Mouse (Mus musculus) hindbrain, postnatal 0 days (tissue): ENCODE data around the gene Cnga1. TPM values are rescaled to one million over a fixed set of nuclear protein-coding genes. Genes with fewer than 3 reads are reported as not detected.

Experiments
- ATAC-seq: fragments of 200-750 bp; cut with Nextera tagmentation; 2 replicates; pipeline ENCODE4 v1.8.0; 2017; ENCODE audit warnings: mild to moderate bottlenecking, moderate TSS enrichment, moderate library complexity
- DNase-seq: peaks from one replicate; pipeline ENCODE4 v3.0.0-alpha.2; 2015; ENCODE audit warnings: low spot score
- H3K27ac ChIP-seq: fragments of 300-500 bp; sonication (generic); 2 replicates; pipeline ENCODE4 v1.5.1; 2014; ENCODE audit warnings: mild to moderate bottlenecking
- H3K27me3 ChIP-seq: fragments of 300-500 bp; sonication (generic); 2 replicates; pipeline ENCODE4 v1.6.1; 2014; ENCODE audit warnings: low read length, mixed read lengths; ENCODE audit not compliant: insufficient read depth
- H3K36me3 ChIP-seq: fragments of 300-500 bp; sonication (generic); 2 replicates; pipeline ENCODE4 v1.6.1; 2014; ENCODE audit warnings: low read length, mixed read lengths; ENCODE audit not compliant: insufficient read depth
- H3K4me1 ChIP-seq: fragments of 300-500 bp; sonication (generic); 2 replicates; pipeline ENCODE4 v1.6.1; 2014; ENCODE audit warnings: antibody characterized with exemption, low read length, mixed read lengths; ENCODE audit not compliant: insufficient read depth
- H3K4me2 ChIP-seq: fragments of 300-500 bp; sonication (generic); 2 replicates; pipeline ENCODE4 v1.6.1; 2014; ENCODE audit warnings: low read depth, mild to moderate bottlenecking, low read length, moderate library complexity, mixed read lengths
- H3K4me3 ChIP-seq: fragments of 300-500 bp; sonication (generic); 2 replicates; pipeline ENCODE4 v1.5.1; 2014; ENCODE audit warnings: low read length
- H3K9ac ChIP-seq: fragments of 300-500 bp; sonication (generic); replicated peaks from 2 replicates; pipeline ENCODE4 v1.6.1; 2014; ENCODE audit warnings: mild to moderate bottlenecking, low read length, moderate library complexity, mixed read lengths
- H3K9me3 ChIP-seq: fragments of 300-500 bp; sonication (generic); 2 replicates; pipeline ENCODE4 v1.6.1; 2016; ENCODE audit warnings: low read length, mixed read lengths
- CTCF ChIP-seq: IDR thresholded peaks from 2 replicates; pipeline ENCODE4 v1.5.1; 2016; ENCODE audit warnings: antibody characterized with exemption, control low read depth, low read depth
- WGBS: fragments of 180-500 bp; shearing (Covaris S2); extraction: QIAGEN DNeasy Blood & Tissue Kit; methylation state at CpG from one replicate; pipeline ENCODE4 v1.1.7; 2014; 5-methylcytosine and 5-hydroxymethylcytosine counted together
- polyA plus RNA-seq: library from polyadenylated mRNA; unstranded; fragments of >200 nt; fragmentation: Nextera tagmentation; extraction: Ambion mirVana; gene quantifications from 2 replicates; pipeline ENCODE4 v1.2.1, GENCODE M21; 2015
- total RNA-seq: library from RNA; depleted of rRNA; stranded (reverse); fragments of >200 nt; gene quantifications from 2 replicates; pipeline ENCODE4 v1.2.3, GENCODE M21; 2014; rRNA removed

Gene Cnga1
- total RNA-seq (not detected in 2 replicates), polyA plus RNA-seq (not detected in 2 replicates)

DNA sequence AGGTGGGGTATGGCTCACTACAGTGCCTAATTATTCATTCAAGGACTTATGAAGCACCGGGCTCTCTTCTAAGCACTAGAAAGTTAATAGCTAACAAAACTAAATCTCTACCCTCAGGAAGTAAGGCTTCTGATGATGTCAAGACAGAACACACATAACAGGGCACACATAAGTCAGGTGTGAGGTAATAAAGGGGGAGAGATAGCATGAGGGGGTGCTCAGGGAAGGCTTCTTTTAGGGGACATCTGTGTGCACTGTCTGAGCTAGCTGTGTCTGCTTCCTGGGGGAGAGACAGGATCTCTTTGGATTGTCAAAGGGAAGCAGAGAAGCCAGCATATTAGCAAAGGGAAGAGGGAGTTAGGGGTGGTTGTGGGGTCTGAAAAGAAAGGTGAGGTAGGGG lies at the start of gene Cnga1:
TSS of gene Cnga1 (minus strand) at position 101 of the 400 bp plus-strand sequence.
- WGBS, result 70% methylated on average over 1 of the region's 1 CpGs

GRCm38 (mm10) chr5:72690516-72690915 lies 46.4 kb upstream of the Cnga1 start:
- no peaks in the 10 kb centered on the region for H3K9me3 ChIP-seq
- TF ChIP-seq CTCF, result no peak

More for the DNA sequence above, at the start of gene Cnga1:
- H3K4me1 ChIP-seq, result no peaks in the 10 kb centered on the region
- H3K4me2 ChIP-seq, result no peak within 1 kb of the TSS
- ATAC-seq (no peak), DNase-seq (no peak)
- no peak within 1 kb of the TSS for H3K27ac ChIP-seq
- TF ChIP-seq CTCF, result no peak
- H3K36me3 ChIP-seq, result no peaks in the 10 kb centered on the region
- H3K9me3 ChIP-seq, result no peaks in the 10 kb centered on the region
- H3K9ac ChIP-seq, result no peak within 1 kb of the TSS
- no peak within 1 kb of the TSS for H3K4me3 ChIP-seq
- no peaks in the 10 kb centered on the region for H3K27me3 ChIP-seq

GRCm38 (mm10) chr5:72689556-72689955 lies 45.5 kb upstream of the Cnga1 start:
- DNase-seq (no peak), ATAC-seq (no peak)
- Histone ChIP-seq H3K9ac (no peak overlapping the region), H3K4me2 (no peak overlapping the region), H3K4me3 (no peak overlapping the region), H3K9me3 (no peaks in the 10 kb centered on the region), H3K27ac (no peak overlapping the region), H3K27me3 (no peaks in the 10 kb centered on the region), H3K4me1 (no peaks in the 10 kb centered on the region), H3K36me3 (no peaks in the 10 kb centered on the region)
- TF ChIP-seq CTCF, result no peak
- WGBS, result 82% methylated on average over 7 of the region's 7 CpGs

More at GRCm38 (mm10) chr5:72690516-72690915, 46.4 kb upstream of the Cnga1 start:
- 78% methylated on average over 5 of the region's 5 CpGs for WGBS
- Histone ChIP-seq H3K4me2 (no peak overlapping the region), H3K9ac (no peak overlapping the region), H3K27me3 (no peaks in the 10 kb centered on the region), H3K4me3 (no peak overlapping the region), H3K36me3 (no peaks in the 10 kb centered on the region), H3K27ac (no peak overlapping the region), H3K4me1 (no peaks in the 10 kb centered on the region)
- DNase-seq (no peak), ATAC-seq (no peak)

GRCm38 (mm10) chr5:72681451-72681850 lies 37.4 kb upstream of the Cnga1 start:
- Histone ChIP-seq H3K9me3 (no peaks in the 10 kb centered on the region), H3K27ac (no peak overlapping the region), H3K36me3 (no peaks in the 10 kb centered on the region), H3K4me2 (no peak overlapping the region), H3K4me1 (no peaks in the 10 kb centered on the region), H3K27me3 (no peaks in the 10 kb centered on the region), H3K9ac (no peak overlapping the region), H3K4me3 (no peak overlapping the region)
- no peak for ATAC-seq
- no peak for TF ChIP-seq CTCF
- no peak for DNase-seq
- WGBS, result 89% methylated on average over 6 of the region's 6 CpGs

GRCm38 (mm10) chr5:72674994-72675542 lies 31.0 kb upstream of the Cnga1 start:
- H3K4me3 ChIP-seq, result no peak overlapping the region
- 76% methylated on average over 9 of the region's 9 CpGs for WGBS
- DNase-seq (no peak), ATAC-seq (no peak)
- H3K27me3 ChIP-seq, result no peaks in the 10 kb centered on the region
- no peak overlapping the region for H3K27ac ChIP-seq
- TF ChIP-seq CTCF, result no peak
- H3K9ac ChIP-seq, result no peak overlapping the region
- H3K36me3 ChIP-seq, result no peaks in the 10 kb centered on the region
- no peaks in the 10 kb centered on the region for H3K4me1 ChIP-seq
- no peak overlapping the region for H3K4me2 ChIP-seq
- no peaks in the 10 kb centered on the region for H3K9me3 ChIP-seq

DNA sequence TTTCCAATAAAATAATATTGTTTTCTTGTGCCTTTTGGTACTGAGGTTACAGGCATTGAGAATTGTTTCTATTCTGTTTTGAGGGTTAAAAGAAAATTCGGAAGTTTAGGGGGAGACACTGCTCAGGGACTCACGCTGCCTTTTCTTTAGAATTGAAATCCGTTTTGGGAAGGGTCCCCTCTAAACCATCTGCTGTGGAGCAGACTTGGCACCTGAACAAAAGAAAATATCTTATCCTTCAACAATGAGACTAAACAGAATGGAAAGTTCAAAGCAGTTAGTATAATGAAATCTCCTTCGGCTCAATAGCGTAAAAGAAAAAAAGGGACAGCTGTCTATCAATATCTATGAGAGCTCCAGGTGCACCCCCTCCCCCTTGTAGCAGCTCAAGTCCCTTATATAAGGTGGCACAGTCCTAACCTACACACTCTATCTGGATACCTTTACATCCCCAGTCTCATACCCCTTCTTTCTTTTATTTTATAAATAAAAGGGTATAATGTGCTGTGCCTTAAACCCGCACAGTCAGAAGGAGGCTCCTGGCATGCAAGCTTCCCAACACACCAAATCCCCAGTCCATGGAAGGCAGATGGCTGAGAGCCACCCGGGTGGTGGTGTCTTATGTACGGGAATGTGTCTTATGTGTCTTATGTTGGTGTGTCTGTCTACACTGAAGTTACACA lies 27.1 kb upstream of the Cnga1 start:
- Histone ChIP-seq H3K4me2 (no peak overlapping the region), H3K4me3 (no peak overlapping the region), H3K27ac (no peak overlapping the region), H3K9me3 (no peaks in the 10 kb centered on the region), H3K36me3 (no peaks in the 10 kb centered on the region), H3K9ac (no peak overlapping the region), H3K4me1 (no peaks in the 10 kb centered on the region), H3K27me3 (no peaks in the 10 kb centered on the region)
- DNase-seq, result no peak
- WGBS, result 37% methylated on average over 8 of the region's 8 CpGs
- TF ChIP-seq CTCF, result no peak
- ATAC-seq, result peak; percentile 47; the same call in 1 of the 2 replicates

DNA sequence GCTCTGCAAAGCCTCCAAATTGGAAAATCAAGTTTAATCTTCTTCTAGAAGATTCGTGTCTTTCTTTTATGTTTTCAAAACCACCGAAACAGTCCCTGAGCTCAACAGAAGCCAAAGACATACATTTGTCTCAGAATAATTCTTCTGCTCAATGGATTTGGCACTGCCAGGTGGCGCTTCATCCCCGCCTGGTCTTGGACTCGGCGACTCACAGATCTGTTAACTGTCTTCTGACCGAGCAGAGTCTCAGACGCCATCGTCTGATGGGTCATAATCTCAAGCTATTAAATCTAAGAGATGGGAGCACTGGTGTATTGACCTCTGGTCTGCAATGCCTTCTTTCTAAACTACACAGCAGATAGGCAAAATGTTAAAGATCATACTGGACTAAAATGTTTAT lies 24.3 kb upstream of the Cnga1 start:
- no peak for ATAC-seq
- Histone ChIP-seq H3K36me3 (no peaks in the 10 kb centered on the region), H3K4me1 (no peaks in the 10 kb centered on the region), H3K27me3 (no peaks in the 10 kb centered on the region), H3K27ac (no peak overlapping the region), H3K4me2 (no peak overlapping the region), H3K4me3 (no peak overlapping the region), H3K9ac (no peak overlapping the region), H3K9me3 (no peaks in the 10 kb centered on the region)
- no peak for DNase-seq
- no peak for TF ChIP-seq CTCF
- 66% methylated on average over 9 of the region's 9 CpGs for WGBS
